Mouse (Mus musculus) T-cell, adult 2 months (primary cell): ENCODE results near the gene Masp2.

Experiments
- DNase-seq: peaks from one replicate; pipeline ENCODE4 v3.0.0; 2022; ENCODE audit warnings: low spot score

Masp2 gene

GRCm38 (mm10) chr4:148602357-148603120, at the start of gene Masp2:
TSS of gene Masp2 (plus strand) at chr4:148602554.
- DNase-seq: no peak

GRCm38 (mm10) chr4:148557766-148558165, 44.6 kb upstream of the Masp2 start:
- no peak for DNase-seq

GRCm38 (mm10) chr4:148558297-148559000, 43.9 kb upstream of the Masp2 start, which contains the start of gene Exosc10:
TSS of gene Exosc10 (plus strand) at chr4:148558429.
- peak; percentile 87 for DNase-seq

GRCm38 (mm10) chr4:148562676-148563075, 39.7 kb upstream of the Masp2 start:
- no peak for DNase-seq

DNA sequence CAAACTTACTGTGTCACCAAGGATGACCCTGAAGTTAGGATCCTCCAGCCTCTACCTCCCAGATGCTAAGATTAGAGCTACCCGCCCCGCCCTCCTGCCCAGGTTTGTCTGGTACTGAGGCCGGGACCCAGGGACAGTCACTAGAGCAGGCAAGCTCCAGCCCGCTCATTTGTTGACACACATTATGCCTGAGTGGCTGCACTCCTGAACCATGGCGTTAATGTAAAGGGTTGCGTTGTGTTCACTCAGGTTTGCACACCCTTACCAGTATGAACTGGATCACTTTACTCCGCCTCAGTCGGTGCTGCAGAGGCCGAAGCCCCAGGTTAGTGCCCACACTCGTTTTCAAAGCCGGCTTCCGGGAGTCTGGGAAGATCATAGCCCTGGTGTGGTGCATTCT, 38.8 kb upstream of the Masp2 start:
- DNase-seq: no peak

- no peak for DNase-seq
Measured at GRCm38 (mm10) chr4:148570138-148570537, 32.2 kb upstream of the Masp2 start.

DNA sequence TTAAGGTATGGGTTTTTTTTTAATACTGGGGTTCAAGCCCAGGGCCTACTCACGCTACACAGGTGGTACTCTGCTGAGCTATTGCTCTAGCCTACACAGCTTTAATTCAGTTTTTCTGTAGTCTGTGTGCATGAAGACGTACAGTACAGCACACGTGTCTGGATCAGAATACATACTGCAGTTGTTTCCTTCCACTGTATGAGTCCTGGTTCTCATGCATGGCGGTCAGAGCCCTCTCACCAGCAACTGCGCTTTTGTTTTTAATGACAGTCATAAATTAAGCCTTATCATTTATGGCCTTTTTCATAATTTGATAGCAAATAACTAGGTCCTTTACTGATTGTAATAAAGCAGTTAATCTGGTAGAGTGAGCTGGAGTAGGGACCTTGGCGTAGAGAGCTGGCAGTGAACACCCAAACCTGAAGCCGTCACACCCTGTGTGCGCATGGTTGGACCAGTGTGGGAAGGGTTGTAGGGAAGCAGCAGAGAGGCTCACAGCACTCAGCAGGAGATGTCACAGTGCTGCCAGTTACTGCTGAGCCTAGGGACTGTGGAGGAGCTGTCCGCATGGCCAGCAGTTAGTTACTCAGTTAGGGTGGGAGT, 31.6 kb upstream of the Masp2 start:
- DNase-seq: no peak

DNA sequence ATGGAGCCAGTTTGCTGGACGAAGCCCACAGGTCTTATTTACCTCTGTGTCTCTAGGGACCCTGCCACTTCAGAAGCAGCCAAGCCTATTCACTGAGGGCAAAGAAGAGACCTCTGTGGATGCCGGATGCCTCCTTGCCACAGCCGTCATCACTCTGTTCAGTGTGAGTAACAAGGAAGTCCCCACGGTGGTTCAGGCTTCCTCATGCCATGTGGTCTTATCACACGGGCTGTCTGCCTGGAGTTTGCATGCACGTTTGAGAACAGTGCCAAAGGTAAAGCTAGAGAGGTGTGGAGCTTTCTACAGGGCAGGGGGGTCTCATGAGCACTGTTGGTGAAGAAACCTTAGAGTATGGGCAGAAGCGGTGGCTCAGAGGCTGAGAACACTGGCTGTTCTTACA, 29.1 kb upstream of the Masp2 start:
- DNase-seq: no peak

- no peak for DNase-seq
Measured at GRCm38 (mm10) chr4:148580765-148581164, 21.6 kb upstream of the Masp2 start.

DNA sequence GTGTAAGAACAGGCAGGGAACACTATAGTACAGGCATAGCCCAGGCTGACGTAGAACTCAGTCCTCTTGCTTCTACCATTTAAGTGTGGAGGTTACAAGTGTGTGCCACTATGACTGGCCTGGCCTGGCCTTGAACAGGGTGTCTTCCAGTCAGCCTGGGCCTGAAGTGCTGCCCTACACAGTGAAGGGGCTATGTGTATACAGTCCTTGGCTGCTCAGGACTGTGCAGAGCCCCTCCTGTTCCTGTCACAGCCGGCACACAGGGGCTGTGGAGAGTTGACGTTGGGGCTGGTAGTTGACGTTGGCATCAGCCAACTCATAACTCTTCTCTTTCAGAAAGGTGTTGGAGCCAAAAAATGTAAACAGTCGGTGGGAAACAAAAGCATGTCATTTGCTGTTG, 20.9 kb upstream of the Masp2 start:
- DNase-seq: no peak

GRCm38 (mm10) chr4:148583257-148583656, 19.1 kb upstream of the Masp2 start:
- DNase-seq: no peak

- DNase-seq: no peak
Measured at GRCm38 (mm10) chr4:148586648-148587047, 15.7 kb upstream of the Masp2 start.

GRCm38 (mm10) chr4:148588793-148589192, 13.6 kb upstream of the Masp2 start:
- DNase-seq: no peak

DNA sequence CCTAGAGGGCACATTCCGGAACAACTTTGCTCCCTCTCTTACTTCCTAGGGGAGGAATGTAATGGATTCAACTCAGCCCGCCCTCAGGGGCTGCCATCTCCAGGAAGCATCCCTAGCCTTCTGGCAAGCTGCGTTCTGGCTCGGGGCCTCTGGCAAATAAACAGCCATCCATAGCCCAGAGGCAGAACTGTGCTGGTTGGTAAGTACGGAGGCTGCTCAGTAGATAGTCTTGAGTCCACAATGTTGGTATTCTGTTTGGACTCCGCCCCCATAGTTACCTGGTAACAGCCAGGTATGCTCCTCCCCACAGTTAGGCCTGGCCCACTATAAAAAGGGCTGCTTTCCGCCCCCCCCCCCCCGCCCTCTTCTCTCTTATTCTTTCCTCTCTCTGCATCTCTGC, 12.8 kb upstream of the Masp2 start:
- no peak for DNase-seq

GRCm38 (mm10) chr4:148590421-148591170, 11.8 kb upstream of the Masp2 start:
- DNase-seq: no peak

GRCm38 (mm10) chr4:148591171-148591630, 11.2 kb upstream of the Masp2 start, which contains the start of gene Srm:
TSS of gene Srm (plus strand) at chr4:148591503.
- peak; percentile 94 for DNase-seq

DNA sequence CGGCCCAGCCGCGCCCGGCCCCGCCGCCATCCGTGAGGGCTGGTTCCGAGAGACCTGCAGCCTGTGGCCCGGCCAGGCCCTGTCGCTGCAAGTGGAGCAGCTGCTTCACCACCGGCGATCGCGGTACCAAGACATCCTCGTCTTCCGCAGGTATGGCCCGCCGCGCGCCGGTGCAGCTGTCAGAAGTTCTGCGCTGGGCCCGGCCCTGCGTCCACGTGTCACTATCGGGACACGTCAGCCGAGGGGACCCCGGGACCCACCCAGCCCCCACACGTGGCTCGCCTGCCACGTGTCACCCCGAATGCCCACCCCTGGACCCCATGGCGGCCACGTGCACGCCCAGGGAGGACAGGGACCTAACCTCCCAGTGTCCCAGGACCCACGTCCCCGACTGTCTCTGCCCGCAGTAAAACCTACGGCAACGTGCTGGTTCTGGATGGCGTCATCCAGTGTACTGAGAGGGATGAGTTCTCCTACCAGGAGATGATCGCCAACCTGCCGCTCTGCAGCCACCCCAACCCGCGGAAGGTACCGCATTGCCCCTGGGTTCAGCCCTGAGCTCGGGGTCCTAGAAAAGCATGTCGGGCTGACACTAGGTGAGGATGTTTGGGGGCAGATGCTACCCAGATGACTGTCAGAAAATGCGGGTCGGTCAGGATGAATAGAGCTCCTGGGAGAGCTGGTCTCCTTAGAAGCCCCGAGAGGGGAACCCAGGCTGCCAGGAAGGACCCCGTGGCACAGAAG, 10.5 kb upstream of the Masp2 start:
- DNase-seq: no peak

DNA sequence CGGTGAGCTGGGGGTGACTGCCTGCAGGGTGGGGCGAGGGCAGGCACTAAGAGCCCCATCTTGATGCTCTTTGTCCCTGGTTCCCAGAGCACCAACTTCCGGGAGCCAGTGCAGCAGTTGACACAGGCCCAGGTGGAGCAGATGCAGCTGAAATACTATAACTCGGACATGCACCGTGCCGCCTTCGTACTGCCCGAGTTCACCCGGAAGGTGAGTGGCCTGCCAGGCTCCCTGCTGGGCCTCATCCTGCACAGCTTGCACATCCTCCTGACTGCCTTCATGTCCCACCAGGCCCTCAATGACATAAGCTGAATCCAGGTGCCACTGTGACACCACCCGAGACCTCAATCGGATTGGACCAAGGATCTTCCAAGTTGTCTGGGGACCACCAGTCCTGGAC, 8.4 kb upstream of the Masp2 start:
- DNase-seq: no peak

DNA sequence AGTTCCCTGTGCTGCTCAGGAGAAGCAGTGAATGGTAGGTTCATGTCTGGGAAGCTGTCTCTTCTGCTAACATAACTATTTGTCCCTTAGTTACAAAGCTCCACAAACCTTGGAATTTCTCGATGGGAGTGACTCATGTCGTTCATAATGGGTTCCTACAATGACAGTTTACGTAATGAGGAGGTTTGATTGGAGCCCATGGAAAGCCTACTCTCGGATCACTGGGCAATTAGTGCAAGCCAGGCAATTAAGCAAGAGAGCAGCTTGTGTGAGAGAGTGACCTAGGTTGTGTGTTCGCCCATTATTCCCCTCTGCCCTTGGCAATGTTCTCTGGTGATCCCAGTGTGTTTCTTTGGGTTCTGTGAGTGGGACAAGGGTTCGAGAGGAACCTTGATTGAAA, 6.4 kb upstream of the Masp2 start:
- DNase-seq: no peak

GRCm38 (mm10) chr4:148596731-148597130, 5.6 kb upstream of the Masp2 start:
- DNase-seq: no peak

DNA sequence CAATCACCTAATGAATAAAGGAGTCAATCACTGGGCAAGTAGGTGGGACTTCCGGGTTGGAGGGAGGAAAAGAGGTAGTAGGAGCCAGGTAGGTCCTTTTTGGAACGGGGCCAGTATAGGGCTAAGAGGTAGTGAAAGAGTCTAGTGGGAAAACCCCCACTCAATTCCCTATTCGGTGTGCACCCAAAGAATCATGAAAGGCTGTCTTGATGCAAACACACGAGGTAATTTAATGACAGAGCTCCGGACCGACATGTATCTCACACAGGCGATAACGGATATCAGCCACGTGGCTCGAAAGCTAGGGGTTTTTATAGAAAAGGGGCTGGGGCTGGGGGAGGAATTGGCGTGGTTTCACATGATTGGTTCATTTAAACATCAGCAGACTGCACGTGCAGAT, 3.5 kb upstream of the Masp2 start:
- no peak for DNase-seq

- DNase-seq: no peak
Measured at GRCm38 (mm10) chr4:148600316-148600715, 2.0 kb upstream of the Masp2 start.
